Mouse (Mus musculus): Measurements from ENCODE around the gene Chadl. TPM values are rescaled to one million over a fixed set of nuclear protein-coding genes. Genes with fewer than 3 reads are reported as not detected.

The Chadl gene
- polyA plus RNA-seq, 1 experiment from 2014 or later, result 5.3 TPM

GRCm38 (mm10) chr15:81661701-81662100 is 35.4 kb downstream of the Chadl start:
- ATAC-seq (ENCODE audit: low FRiP score, low TSS enrichment), result no peak
- WGBS, result 90% methylated on average over 2 of the region's 2 CpGs
- H3K9me3 ChIP-seq (ENCODE audit: control insufficient read depth, low read length), result no peaks in the 10 kb centered on the region
- H3K27ac ChIP-seq (ENCODE audit: low read depth, low read length), result no peak overlapping the region
- no peaks in the 10 kb centered on the region for H3K36me3 ChIP-seq (ENCODE audit: control insufficient read depth, insufficient read depth, low read length)
- H3K9ac ChIP-seq (ENCODE audit: low read depth, low read length), result no peak overlapping the region
- H3K4me1 ChIP-seq (ENCODE audit: control insufficient read depth, insufficient read depth, low read length), result no peaks in the 10 kb centered on the region
- H3K4me3 ChIP-seq (ENCODE audit: low read length), result no peak overlapping the region
- no peaks in the 10 kb centered on the region for H3K27me3 ChIP-seq (ENCODE audit: control insufficient read depth, insufficient read depth, low read length)
- H3K4me2 ChIP-seq (replicated peaks; ENCODE audit: low read depth, low read length), result no peak overlapping the region

- H3K27me3 ChIP-seq (ENCODE audit: control insufficient read depth, insufficient read depth, low read length), result no peaks in the 10 kb centered on the region
- H3K4me2 ChIP-seq (replicated peaks; ENCODE audit: low read depth, low read length), result no peak overlapping the region
- H3K27ac ChIP-seq (ENCODE audit: low read depth, low read length), result no peak overlapping the region
- peaks cover 56% of the 10 kb centered on the region for H3K36me3 ChIP-seq (ENCODE audit: control insufficient read depth, insufficient read depth, low read length)
- H3K4me3 ChIP-seq (ENCODE audit: low read length), result no peak overlapping the region
- H3K4me1 ChIP-seq (ENCODE audit: control insufficient read depth, insufficient read depth, low read length), result no peaks in the 10 kb centered on the region
- H3K9me3 ChIP-seq (ENCODE audit: control insufficient read depth, low read length), result no peaks in the 10 kb centered on the region; the same call in 1 of the 2 replicates
- H3K9ac ChIP-seq (ENCODE audit: low read depth, low read length), result no peak overlapping the region
- no peak for ATAC-seq (ENCODE audit: low FRiP score, low TSS enrichment)
- WGBS, result 90% methylated on average over 7 of the region's 7 CpGs
These were observed 46.5 kb downstream of the Chadl start for GRCm38 (mm10) chr15:81650636-81651035.

GRCm38 (mm10) chr15:81649516-81650455 is 47.3 kb downstream of the Chadl start:
- no peak for ATAC-seq (ENCODE audit: low FRiP score, low TSS enrichment)
- Histone ChIP-seq H3K27ac (ENCODE audit: low read depth, low read length) (no peak overlapping the region), H3K4me1 (ENCODE audit: control insufficient read depth, insufficient read depth, low read length) (no peaks in the 10 kb centered on the region), H3K4me3 (ENCODE audit: low read length) (no peak overlapping the region), H3K36me3 (ENCODE audit: control insufficient read depth, insufficient read depth, low read length) (peaks cover 64% of the 10 kb centered on the region), H3K9ac (ENCODE audit: low read depth, low read length) (no peak overlapping the region), H3K27me3 (ENCODE audit: control insufficient read depth, insufficient read depth, low read length) (no peaks in the 10 kb centered on the region), H3K9me3 (ENCODE audit: control insufficient read depth, low read length) (no peaks in the 10 kb centered on the region; the same call in 1 of the 2 replicates), H3K4me2 (replicated peaks; ENCODE audit: low read depth, low read length) (no peak overlapping the region)
- 93% methylated on average over 8 of the region's 8 CpGs for WGBS

Other genes with a start within 250 kb of the Chadl start
- 512 and 656 TPM in 2 replicates for gene Rbx1, start 231.0 kb downstream of the Chadl start, polyA plus RNA-seq (2014; fragmentation: Nextera tagmentation; extraction: Ambion mirVana)
- 25.0 and 34.8 TPM in 2 replicates for gene Ep300, start 111.9 kb downstream of the Chadl start, polyA plus RNA-seq (2014; fragmentation: Nextera tagmentation; extraction: Ambion mirVana)
- 16.0 and 26.0 TPM in 2 replicates for gene L3mbtl2, start 33.4 kb downstream of the Chadl start, polyA plus RNA-seq (2014; fragmentation: Nextera tagmentation; extraction: Ambion mirVana)
- gene Zc3h7b, start 47.8 kb upstream of the Chadl start, polyA plus RNA-seq (2014; fragmentation: Nextera tagmentation; extraction: Ambion mirVana), result 46.3 and 60.5 TPM in 2 replicates
- 85.0 and 100.0 TPM in 2 replicates for gene Rangap1, start 48.2 kb upstream of the Chadl start, polyA plus RNA-seq (2014; fragmentation: Nextera tagmentation; extraction: Ambion mirVana)
- 16.1 and 19.2 TPM in 2 replicates for gene Tef, start 105.1 kb upstream of the Chadl start, polyA plus RNA-seq (2014; fragmentation: Nextera tagmentation; extraction: Ambion mirVana)
- 19.4 and 24.1 TPM in 2 replicates for gene Tob2, start 161.5 kb upstream of the Chadl start, polyA plus RNA-seq (2014; fragmentation: Nextera tagmentation; extraction: Ambion mirVana)
- 192 and 223 TPM in 2 replicates for gene Phf5a, start 174.6 kb upstream of the Chadl start, polyA plus RNA-seq (2014; fragmentation: Nextera tagmentation; extraction: Ambion mirVana)
- 123 and 191 TPM in 2 replicates for gene Aco2, start 175.0 kb upstream of the Chadl start, polyA plus RNA-seq (2014; fragmentation: Nextera tagmentation; extraction: Ambion mirVana)
- 76.5 and 78.9 TPM in 2 replicates for gene Polr3h, start 229.0 kb upstream of the Chadl start, polyA plus RNA-seq (2014; fragmentation: Nextera tagmentation; extraction: Ambion mirVana)
- 17.5 and 28.1 TPM in 2 replicates for gene Csdc2, start 239.5 kb upstream of the Chadl start, polyA plus RNA-seq (2014; fragmentation: Nextera tagmentation; extraction: Ambion mirVana)

All from kidney, embryonic 14.5 days (tissue).